Mouse (Mus musculus) erythroblast, embryonic 14.5 days (primary cell): ENCODE data around the gene Hoxa7.

Experiments
- GATA1 ChIP-seq: IDR thresholded peaks from 2 replicates; pipeline ENCODE4 v1.6.1; 2012; ENCODE audit warnings: low read length, inconsistent platforms, mixed read lengths
- TAL1 ChIP-seq: IDR thresholded peaks from 3 replicates; pipeline ENCODE4 v1.6.1; 2012; ENCODE audit warnings: low read length, inconsistent platforms, mixed read lengths

DNA sequence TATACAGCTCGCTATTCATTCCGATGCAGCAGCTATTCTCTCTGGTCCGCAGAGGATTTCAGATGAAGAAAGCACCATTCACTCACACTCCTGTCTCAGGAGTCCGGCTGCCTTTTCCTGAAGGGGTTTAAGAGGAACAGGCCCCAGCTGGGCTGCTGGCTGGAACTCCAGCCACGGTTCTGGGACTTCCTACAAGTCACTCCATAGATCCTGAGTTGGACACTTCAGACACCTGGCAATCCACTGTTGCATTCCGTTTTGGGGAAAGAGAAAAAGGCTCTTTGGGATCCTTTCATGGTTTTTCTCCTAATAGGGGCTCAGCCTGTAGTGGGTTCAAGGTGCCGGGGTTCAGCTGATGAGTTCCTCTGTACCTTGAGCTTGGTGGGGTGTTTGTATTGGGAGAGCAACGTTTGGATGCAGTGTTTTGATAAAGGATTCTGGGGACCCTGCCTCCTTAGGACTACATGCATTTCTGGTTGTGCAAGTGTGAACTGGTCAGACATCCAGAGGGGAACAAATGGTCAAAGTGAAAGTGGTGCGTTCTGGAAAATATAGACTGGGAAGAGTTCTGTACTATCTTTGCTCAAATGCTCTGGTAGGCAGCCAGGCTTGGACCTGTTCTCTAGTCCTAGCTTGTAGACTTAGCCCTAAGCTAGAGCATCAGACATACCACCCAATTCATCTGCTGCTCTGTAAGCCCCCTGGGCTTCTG, 40.3 kb upstream of the Hoxa7 start:
- TF ChIP-seq TAL1 (no peak), GATA1 (no peak)
